Mouse (Mus musculus) hematopoietic stem cell, adult 5-6 weeks (primary cell): ENCODE results near the gene Fam49a. TPM values are rescaled to one million over a fixed set of nuclear protein-coding genes. Genes with fewer than 3 reads are reported as not detected.

Experiments used
- ATAC-seq, 2 experiments: fragments of 125-278 bp in 1 of 2; replicated peaks in 1 of 2; 2 replicates each; pipeline ENCODE4 v1.8.0; 2016 to 2017; ENCODE audit warnings: inconsistent platforms in 2 of 2, mild to moderate bottlenecking in 2 of 2, moderate number of reproducible peaks in 2 of 2, low read depth in 1 of 2, moderate TSS enrichment in 1 of 2; ENCODE audit not compliant: low FRiP score in 2 of 2, poor library complexity in 2 of 2, severe bottlenecking in 2 of 2, insufficient read depth in 1 of 2, low TSS enrichment in 1 of 2
- total RNA-seq: library from RNA; stranded (forward); fragments of 172-1452, 232-1000 nt; gene quantifications from 2 replicates; pipeline ENCODE4 v1.2.3, GENCODE M21; 2017

Gene Fam49a
- total RNA-seq, 1 experiment from 2014 or later, result 31.5 TPM

GRCm38 (mm10) chr12:12260979-12261960, 669 bp upstream of the Fam49a start:
- peak in 1 of 2 experiments; percentile 2; a peak in 1 of 4 replicates for ATAC-seq

GRCm38 (mm10) chr12:12263371-12263791, 1.4 kb downstream of the Fam49a start:
- peak; percentile 34 to 56; a peak in 3 of 4 replicates for ATAC-seq

GRCm38 (mm10) chr12:12264151-12264550, 2.2 kb downstream of the Fam49a start:
- ATAC-seq, result peak; percentile 55 to 78

GRCm38 (mm10) chr12:12266552-12266951, 4.6 kb downstream of the Fam49a start:
- no peak for ATAC-seq

GRCm38 (mm10) chr12:12270495-12270894, 8.6 kb downstream of the Fam49a start:
- ATAC-seq, result peak; percentile 44 to 61; a peak in 2 of 4 replicates

- no peak for ATAC-seq
Measured at GRCm38 (mm10) chr12:12274115-12274514, 12.2 kb downstream of the Fam49a start.

- 0 out of 4 replicates have a peak, but pooled peaks of 1 of the 2 experiments have one; percentile 14 for ATAC-seq
Measured at GRCm38 (mm10) chr12:12275124-12275779, 13.3 kb downstream of the Fam49a start.

- no peak for ATAC-seq
Measured at GRCm38 (mm10) chr12:12277741-12278463, 16.0 kb downstream of the Fam49a start.

- no peak for ATAC-seq
Measured at GRCm38 (mm10) chr12:12278464-12278872, 16.5 kb downstream of the Fam49a start.

GRCm38 (mm10) chr12:12283702-12284288, 21.9 kb downstream of the Fam49a start:
- no peak for ATAC-seq

- ATAC-seq, result no peak
Measured at GRCm38 (mm10) chr12:12284521-12284920, 22.6 kb downstream of the Fam49a start.

- peak; percentile 54 to 63 for ATAC-seq
Measured at GRCm38 (mm10) chr12:12287131-12287786, 25.3 kb downstream of the Fam49a start.

GRCm38 (mm10) chr12:12287787-12288132, 25.8 kb downstream of the Fam49a start:
- ATAC-seq, result 0 out of 4 replicates have a peak, but pooled peaks of 1 of the 2 experiments have one; percentile 5

- no peak for ATAC-seq
Measured at GRCm38 (mm10) chr12:12288586-12288985, 26.6 kb downstream of the Fam49a start.

GRCm38 (mm10) chr12:12289636-12290035, 27.7 kb downstream of the Fam49a start:
- ATAC-seq, result no peak

- ATAC-seq, result peak; percentile 42 to 51; a peak in 3 of 4 replicates
Measured at GRCm38 (mm10) chr12:12292043-12292618, 30.2 kb downstream of the Fam49a start.
